ENCODE assay signal across 8 mouse cellular contexts in genomic region chr14:79003576-79003975, GRCm38 (mm10).
DNase-seq lines count a peak whose midpoint lies in the region; ATAC-seq lines count a peak whose summit lies in the region.

No protein-coding gene starts in this region.

- DNase-seq in cerebellum, postnatal 14 days, result peak; percentile 66 to 76
- peak; percentile 53 for DNase-seq in left cerebral cortex, postnatal 4 days
- no peak for DNase-seq in left cerebral cortex, adult 11 months (ENCODE audit: low spot score)
- peak; percentile 65 for DNase-seq in adrenal gland, postnatal 14 days
- DNase-seq in lung, postnatal 14 days, result peak; percentile 33
- no peak for DNase-seq in MN1 (ENCODE audit: low spot score)

- ATAC-seq in cerebellum, adult (ENCODE audit: insufficient number of reproducible peaks, low FRiP score, low TSS enrichment), result no peak
- no peak for ATAC-seq in inflammation-experienced regulatory T-cells, adult 6 months

- intact Hi-C loops in left cerebral cortex, postnatal 4 days (cut with DNase I), result no loop called here

Comparison
In these comparisons a context has a peak if more than half of its experiments do, and no peak if none do; other contexts are left out.
1. DNase-seq: peak in cerebellum, postnatal 14 days (2 of 2), left cerebral cortex, postnatal 4 days (single experiment), adrenal gland, postnatal 14 days (single experiment) and lung, postnatal 14 days (single experiment); none in left cerebral cortex, adult 11 months (single experiment) and MN1 (single experiment).